Mouse (Mus musculus): ENCODE measurements at regions not wholly inside any gene's neighbourhood (a gene's known extent, or its start where the extent isn't known, plus 50 kb on each side); places are given as distances from the start of the nearest gene placed in this dataset.
A peak's percentile ranks its signal among the peaks of the same experiment; 100 is the strongest.

DNA sequence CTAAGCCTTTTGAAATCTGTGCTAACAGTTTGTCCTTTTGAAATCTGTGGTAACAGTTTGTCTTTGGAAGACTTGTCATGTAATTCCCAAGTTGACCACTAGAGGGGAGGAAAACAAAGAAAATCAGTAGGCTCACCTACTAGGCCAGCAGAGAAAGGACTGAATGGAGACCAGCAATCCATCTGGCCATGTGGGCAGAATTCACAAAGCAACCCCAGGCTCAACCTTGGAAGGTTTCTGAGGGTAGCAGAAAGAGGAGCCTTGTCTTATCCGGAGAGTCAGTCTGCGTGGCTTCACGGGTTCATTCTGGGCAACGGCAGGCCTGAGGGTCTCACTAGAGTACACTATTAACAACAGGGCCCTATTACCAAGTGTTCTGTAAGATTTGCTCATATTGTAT is 319.2 kb upstream of the Sphkap start:
- DNase-seq: peak in 1 of 2 experiments; percentile 26

DNA sequence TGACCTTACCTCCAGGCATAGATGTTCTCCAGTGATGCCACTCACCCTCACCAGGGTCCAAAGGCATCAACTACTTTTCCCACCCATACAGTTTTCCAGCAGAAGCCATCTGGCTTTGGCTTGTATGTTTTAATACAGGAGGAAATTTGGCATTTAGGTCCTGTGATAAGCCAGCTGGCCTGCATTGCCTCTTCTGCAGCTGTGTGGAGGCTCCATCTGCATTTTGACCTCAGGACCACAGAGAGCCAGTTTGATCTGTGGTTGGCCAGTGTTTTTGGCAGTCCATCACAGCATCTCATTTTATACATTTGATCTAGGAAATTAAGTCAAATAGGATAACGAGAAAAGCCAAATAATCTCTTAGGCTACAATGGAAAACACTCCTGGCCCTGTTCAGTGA is 315.1 kb upstream of the Sphkap start:
- DNase-seq: no peak

DNA sequence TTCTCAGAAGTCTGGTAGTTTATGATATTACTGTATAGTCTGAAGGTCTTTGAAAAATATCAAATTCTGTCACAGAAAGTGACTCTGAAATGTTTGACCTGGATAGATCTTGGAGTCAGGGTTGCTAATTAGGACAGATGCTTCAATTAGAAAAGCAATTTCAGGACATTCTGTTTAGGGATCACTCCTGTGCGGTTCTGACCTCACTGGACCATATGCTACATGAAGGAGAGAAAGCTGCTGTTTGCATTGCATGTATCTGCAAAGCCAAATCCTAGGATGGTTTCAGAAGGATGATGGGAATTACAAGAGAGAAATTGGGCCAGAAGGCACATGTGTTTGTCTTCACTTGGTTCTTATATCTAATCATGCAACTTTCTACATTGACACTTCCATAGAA is 312.2 kb upstream of the Sphkap start:
- DNase-seq: no peak

DNA sequence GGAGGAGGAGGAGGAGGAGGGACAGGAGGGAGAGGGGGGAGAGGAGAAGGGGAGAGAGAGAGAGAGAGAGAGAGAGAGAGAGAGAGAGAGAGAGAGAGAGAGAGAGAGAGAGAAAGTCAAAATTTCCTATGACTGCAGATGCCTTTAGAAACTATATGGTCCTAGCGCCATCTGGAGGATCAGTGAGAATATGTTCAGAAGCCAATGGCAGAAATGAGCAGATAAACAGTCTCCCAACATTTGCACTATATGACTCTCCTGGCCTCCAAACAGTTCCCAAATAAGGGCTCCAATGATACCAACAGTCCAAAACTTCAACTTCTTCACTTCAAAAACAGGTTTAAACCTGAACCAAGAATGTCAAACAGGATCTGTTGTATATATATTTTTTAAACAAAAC is 309.1 kb upstream of the Sphkap start:
- peak; percentile 3 to 51 for DNase-seq

DNA sequence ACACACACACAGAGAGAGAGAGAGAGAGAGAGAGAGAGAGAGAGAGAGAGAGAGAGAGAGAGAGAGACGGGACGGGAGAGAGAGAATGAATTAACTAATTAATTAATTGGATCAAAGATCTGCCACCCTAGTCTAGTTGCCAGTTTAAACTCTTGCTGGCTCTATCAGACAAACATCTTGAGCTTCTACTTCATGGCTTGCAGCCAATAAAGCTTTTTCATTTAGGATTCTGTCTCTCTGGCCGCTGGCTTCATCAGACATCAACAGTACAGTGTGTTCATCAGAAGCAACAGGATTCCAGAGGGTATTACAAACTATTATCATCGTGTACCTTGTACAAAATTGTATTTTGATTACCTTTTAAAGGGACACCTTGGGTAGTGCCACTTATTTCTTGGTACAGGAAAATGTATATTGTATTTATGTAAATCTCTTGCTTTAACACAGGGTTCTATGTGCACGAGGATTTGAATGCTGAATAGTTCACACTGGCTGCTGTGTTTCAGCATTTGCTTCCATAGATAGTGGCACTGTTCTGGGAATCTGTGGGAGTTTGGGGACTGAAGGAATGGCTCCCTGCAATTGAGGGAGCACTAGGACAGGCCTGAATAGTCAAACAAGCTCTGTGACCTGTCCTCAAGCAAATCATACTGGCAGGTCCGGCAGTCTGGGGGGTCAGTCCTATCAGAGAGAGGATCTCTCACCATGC is 293.9 kb upstream of the Sphkap start:
- DNase-seq: no peak

DNA sequence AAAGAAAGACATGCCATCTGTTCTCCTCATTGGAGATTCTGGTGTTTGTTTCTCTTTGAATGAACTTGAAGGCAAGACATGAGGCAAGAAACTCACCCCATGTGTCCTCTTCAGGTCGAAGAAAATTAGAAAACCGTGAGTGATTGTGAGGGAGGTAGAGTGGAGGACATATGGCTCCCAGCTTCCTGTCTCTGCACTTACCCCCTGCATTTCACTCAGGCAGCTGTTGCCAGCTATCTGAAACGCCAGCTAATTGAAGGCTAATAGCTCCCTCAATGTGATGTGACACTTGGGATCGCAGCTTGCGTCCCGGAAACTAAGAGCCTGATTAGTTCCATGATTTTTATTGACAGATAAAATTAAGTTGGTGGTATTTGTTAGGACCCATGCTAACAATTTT is 289.4 kb upstream of the Sphkap start:
- no peak for DNase-seq

DNA sequence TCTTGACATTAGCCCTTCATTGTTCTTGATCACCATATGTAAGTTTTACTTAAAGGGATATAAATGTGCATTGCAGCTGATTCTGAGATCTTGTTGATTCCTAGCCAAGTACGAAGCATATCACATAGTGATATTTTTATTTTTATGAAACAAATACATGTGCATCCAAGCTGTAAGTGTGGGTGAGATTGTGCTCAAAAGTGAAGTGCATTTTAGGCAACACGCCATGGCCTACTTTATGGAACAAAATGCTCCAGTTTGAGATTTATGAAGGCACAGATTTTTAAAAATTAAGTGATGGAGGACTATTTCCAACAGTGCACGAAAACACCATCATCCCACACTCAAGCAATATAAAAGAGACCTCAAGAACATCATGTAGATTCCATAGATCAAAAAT is 277.2 kb upstream of the Sphkap start:
- no peak for DNase-seq

DNA sequence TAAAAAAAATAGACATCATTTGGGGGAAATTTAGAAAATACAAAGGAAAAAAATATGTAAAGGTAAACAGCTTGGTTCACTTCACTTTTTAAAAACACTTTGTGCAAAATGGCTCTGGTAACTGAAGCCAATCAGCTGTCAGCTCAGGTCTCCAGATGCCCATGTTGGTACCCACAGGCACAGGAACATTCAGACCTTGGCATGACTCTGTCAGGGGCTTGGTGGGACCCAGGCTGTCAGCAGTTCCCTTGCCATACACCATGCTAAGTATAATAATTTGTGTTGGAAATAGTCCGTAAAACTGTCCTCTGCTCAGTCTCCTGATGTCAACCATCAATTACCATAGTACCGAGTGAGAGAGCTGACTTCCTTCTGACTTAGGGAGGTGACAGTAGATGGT is 257.3 kb upstream of the Sphkap start:
- no peak for DNase-seq

DNA sequence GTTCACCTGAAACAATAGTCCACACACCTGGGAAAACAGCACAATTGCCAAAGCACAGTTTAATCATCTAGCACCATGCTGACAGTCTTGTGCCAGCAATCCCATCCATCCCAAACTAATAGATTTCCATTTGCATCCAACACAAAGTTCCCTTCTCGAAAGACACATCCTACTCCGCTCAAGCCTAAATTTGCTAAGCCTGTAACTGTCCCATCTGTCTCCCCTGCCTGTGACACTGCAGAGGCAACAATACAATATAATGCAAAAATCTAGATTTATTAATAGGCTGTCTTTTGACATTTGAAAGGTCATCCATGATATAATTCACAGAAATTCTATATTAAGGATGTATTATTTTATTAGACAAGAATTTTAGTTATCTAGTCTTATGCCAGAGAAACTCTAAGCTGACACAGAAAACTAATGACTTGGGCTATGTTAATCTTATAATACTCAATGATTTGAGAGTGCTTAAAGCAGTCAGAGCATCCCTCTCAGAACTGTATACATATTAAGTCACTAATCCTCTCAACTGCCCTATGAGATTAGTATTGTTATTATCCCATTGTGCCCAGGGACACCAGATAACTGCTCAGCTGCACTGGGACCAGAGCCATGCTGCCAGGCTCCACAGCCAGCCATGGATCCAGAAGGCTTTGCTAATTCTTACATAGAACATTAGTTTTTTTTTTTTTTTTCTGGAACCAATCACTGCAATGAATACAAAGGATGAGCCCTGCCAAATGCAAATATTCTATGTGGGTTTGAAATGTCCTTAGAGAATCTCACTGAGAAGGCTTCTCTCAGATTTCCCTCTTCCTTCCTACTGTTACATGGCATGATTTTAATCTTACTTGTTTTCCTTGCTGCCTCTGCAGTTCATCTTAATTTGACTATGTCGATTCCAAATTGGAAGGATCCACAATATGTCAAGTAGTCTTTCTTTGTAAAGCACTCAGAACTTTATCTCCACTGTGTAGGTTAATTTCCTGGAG is 254.1 kb upstream of the Sphkap start:
- DNase-seq: peak in 1 of 2 experiments; percentile 1

DNA sequence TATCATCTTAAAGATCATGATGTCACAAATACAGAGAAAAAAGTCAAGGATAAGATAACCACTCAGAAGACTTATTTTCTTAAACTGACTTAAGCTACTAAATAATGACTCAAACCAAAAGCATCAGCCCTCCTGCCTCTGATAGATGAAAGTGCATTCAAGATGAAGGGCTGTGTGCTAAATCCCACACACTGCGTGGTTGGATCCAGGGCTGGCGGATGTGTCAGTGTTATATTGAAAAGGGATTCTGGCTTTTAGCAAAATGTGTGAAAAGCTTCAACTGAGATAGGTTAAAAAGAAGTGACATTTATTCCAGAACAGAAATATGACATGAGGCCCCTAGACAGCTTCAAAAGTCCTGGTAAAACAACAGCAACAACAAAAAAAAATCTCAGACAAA is 245.7 kb upstream of the Sphkap start:
- DNase-seq: no peak

DNA sequence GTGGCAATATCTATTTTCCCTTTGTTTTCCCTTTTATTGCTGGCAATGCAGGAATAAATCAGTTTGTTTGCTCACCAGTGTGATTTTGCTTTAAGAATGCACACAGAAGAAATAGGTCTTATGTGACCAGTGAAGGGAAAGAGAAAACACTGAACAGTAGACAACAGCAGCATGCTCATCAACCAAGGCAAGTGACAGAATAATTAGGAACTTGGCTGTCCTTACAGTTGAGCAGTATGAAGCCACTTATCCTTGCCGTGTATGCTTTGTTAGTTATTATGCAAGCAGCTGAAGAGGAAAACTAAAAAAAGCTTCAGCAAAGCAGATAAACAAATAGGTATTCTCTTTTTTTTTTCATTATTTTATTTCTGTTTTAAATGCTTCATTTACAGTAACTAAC is 237.6 kb upstream of the Sphkap start:
- DNase-seq: no peak

DNA sequence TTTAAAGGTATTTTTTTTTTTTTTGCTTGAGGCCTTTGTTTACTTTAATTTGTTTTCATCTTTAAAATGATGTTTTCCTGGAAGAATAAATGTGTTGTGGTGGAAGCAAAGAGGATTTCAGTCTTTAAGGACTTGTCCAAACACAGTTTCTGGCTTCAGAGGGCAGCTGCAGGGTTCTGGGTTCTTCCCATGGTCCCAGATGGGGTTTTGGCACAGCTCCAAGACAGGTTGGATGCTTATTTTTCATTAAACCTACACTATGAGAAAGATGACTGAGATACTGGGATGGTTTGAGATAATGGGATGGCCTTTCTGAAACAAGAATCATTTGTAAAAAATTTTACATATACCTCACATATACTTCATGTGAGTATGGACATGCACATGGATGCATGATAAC is 234.7 kb upstream of the Sphkap start:
- DNase-seq: no peak

DNA sequence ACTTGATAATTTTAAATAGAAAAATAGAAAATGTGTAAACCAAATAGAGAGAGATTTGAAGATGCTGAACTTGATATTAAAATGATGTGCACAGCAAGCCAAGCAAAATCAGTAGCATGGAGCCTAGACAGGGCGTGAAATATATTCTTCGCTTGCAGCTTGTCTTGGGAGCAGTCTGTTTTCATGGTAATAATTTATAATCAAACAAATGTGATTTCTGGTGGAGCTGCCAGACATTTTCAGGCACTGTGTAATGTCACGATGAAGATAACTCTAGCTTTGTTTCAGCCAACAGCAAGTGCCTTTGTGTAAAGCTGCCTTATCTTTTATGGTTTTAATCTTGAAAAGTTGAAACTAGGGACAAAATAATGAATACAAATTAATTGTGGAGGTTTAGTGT is 228.1 kb upstream of the Sphkap start:
- no peak for DNase-seq

DNA sequence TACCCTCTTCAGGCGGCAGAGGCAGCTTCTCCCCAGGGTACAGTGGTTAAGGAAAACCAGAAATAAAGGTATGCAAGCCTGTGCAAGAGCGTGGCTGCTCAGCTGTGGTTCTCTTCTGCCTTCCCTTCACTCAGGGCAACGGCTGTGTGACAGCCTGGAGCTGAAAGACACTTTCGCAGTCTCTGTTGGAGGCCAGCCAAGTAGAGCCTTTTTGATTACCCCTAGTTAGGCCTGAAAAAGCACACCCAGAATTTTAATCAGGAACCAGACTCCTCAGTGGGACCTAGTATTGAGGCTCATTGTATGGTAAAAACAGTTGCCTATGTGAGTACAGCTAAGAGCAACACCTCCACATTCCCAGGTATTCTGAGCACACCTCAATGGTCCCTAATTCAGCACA is 223.8 kb upstream of the Sphkap start:
- peak in 1 of 2 experiments; percentile 0 for DNase-seq

DNA sequence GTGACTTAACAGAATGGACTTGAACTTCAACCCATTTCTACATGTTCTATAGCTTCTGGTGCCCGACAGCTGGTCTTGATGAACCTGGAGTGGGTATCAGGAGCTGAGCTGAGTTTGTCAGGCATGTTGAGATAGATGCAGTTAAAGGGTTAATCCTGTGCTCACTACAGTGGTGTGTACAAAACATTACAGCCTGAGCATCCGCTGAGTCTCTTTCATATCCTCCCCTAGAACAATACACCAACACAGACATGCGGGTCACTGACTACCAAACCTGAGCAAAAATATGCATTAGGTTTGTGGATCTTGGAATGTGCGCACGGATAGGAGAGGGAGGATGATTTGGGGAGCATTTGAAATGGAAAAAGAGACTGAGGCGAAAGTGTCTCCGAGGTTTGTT is 223.4 kb upstream of the Sphkap start:
- DNase-seq: no peak

DNA sequence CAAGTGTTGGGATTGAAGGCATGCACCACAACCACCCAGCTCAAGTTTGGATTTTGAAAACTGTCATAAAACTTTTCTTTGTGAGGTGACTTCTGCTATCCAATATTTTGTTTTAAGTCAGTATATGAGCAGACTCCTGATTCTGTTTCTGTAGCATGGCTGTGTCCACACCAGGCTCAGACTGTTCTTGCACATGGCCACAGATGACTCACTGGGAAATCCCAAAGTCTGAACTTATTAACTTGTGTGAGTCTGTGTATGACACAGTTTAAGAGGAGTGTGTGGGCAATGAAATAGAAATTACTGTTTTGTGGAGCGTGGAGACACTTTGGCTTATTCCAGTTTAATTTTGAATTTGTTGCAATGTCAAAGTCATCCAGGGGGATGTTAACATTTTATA is 179.3 kb upstream of the Sphkap start:
- DNase-seq: peak in 1 of 2 experiments; percentile 1

DNA sequence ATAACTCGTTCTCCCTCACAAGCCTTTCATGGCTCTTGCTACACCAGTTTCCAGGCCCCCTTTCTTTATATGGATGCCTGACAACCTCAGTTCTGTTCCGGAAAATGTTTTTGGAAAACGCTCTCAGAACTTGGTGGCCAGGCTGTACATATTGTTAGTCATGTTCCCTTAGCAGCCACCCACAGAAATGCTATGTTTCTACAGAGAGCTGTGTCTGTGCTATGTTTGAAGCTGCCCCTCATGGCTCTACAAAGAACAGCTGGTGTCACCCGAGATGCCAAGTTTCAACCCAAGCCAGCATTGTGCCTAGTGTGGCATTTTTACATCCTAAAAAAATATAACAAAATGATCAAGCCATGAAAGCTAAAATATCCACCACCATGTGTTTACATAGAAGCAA is 175.0 kb upstream of the Sphkap start:
- DNase-seq: no peak

DNA sequence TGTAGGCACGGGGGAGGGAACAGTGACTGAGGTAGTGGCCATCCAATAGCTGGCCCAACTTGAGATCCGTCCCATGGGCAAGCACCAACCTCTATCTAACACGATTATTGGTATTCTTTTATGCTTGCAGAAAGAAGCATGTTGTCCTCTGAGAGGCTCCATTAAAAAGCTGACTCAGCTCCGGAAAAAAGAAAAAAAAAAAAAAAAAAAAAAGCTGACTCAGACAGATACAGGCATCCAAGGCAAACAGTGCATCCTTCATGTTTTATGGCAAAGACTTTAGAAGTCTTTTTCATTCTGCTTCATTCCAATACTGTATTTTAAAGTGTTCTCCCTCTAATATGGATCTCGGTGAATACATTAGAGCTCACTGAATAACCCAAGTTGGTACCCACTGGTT is 162.0 kb upstream of the Sphkap start:
- no peak for DNase-seq

DNA sequence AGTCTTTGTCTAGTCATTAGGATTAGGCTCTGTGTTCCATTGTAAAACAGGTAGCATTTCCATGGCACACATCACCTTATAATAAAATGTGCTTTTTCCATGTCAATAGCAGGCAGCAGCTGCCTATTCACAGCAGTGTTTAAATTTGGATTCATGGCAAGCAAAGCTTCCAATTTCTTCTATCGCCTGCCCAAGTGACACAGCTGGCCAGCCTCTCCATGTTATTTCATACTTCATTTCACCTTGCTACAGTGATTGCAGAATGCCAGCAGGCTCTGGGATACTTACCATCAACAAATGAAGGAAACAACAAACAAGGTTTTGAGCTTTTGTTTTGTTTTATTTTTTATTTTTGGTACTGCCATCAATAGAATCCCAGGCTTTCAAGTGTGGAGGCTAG is 160.7 kb upstream of the Sphkap start:
- no peak for DNase-seq

DNA sequence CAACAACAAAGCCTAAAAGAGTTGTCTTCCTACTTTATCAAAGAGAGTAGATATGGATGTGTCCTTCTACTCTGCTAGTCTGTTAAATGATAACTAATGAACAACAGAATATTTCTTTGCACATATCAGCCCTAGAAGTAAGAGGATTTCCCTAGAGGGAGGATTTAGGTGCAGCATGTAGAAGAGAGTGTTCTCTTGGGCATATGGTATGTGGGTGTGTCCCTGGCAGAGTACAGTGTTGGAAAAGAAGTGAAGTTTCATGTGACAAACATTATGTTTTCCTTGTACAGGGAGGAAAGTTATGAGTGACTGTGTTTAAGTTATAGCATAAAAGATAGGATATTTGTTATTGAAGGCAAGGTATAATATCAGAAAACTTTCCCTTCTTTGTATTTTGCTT is 143.6 kb upstream of the Sphkap start:
- no peak for DNase-seq

DNA sequence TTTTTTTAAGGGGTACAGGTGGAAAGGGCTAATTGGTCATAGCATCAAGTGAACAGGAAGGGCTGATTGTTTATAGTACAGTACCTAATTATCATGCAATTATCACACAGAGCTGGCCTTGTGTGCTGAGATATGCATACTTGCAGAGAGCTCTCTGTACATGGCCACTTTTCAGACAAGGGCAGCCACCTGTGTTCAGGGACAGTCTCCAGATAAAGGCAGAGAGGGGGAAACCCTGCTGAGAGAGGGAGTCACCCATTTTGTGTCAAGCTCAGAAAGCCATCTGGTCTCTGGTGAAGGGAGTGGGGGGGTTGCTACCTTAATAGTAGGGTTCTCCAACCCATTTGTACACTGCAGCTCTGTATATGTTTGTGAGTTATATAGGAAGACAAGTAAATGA is 127.5 kb upstream of the Sphkap start:
- no peak for DNase-seq

DNA sequence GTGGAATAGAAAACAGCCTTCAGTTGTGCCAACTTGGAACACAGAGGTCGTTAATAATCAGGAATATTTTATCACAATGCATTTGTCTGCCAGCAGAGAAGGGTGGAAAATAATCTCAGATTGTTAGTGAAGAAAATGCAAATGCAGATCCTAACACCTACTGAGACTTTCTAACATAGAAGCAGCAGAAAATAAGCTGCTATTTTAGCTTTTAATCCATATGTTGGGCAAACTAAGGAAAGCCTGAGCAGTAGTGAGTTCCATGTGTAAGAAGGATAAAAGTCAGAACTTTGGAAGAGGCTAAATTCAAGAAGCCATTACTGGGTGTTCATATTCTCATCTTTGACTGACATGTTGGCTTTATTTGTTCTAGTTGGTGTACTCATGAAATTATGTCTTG is 119.8 kb upstream of the Sphkap start:
- no peak for DNase-seq

DNA sequence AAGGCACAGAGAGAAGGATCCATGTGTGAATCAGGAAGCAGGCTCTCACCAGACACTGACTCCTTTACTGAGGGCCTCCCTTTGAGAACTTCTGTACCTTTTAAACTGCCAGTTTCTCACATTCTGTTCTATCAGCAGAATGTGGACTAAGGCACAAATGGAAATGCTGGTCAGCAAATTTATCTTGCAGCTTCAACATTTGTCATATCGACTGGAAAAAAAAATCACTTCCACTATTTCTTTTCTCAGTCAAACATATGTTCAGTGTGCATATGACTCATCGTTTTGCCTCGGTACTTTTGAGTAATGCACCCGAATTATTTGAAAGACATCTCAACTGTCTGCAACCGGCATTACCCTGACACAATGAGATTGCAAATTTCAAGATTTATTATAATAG is 101.4 kb upstream of the Sphkap start:
- DNase-seq: no peak

DNA sequence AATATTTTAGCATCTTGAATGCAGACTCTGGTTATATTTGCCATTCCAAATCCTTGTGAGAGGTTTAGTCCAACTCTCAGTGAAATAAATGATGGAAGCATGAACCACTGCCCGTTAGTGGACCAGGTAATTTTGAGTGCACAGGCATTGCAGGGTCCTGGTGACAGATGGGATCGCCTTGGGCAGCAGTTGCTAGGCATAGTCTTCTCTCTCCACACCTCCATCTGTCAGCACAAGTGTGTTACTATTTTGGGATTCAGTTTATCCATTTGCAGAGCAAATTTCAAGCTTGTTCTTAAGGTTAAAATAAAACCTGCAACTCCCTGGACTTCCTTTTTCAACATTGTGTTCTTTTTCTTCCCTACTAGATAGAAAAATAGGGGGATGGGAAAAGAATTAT is 97.4 kb upstream of the Sphkap start:
- DNase-seq: no peak

All from adrenal gland, postnatal 36 days (tissue).